Mouse (Mus musculus) stomach, postnatal 0 days (tissue): ENCODE data around the gene Atg9b.

Source experiments
- CTCF ChIP-seq: IDR thresholded peaks from 2 replicates; pipeline ENCODE4 v1.5.1; 2016; ENCODE audit warnings: antibody characterized with exemption, low read depth, mild to moderate bottlenecking, moderate library complexity
- EP300 ChIP-seq: optimal IDR thresholded peaks from 2 replicates; pipeline ENCODE3; 2016; ENCODE audit warnings: antibody characterized with exemption

DNA sequence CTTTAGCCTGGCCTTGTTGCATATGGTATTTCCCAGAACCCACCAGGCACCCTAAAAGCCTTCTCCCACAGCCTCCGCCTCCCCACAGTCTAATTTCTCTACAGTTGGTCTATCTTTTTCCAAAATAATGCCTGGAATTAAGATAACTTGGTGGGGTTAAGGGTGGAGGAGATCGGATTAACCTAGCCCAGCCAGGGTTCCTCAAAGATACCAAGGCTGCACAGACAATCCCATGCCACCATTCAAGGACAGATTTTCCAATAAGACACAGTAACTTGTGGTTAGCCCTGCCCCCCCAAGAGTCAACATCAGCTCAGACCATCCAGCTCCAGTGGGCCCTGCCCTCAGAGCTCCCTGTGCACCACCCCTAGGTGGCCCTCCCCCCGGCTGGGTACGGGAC, 11.4 kb downstream of the Atg9b start:
- TF ChIP-seq EP300 (no peak), CTCF (no peak)
